Mouse (Mus musculus) testis, postnatal 10 days (tissue): Measurements from ENCODE around the gene Thbd.
A peak's percentile ranks its signal among the peaks of the same experiment; 100 is the strongest.

Experiments used
- DNase-seq: peaks from one replicate; pipeline ENCODE4 v3.0.0; 2021; ENCODE audit warnings: low spot score

Gene Thbd

DNA sequence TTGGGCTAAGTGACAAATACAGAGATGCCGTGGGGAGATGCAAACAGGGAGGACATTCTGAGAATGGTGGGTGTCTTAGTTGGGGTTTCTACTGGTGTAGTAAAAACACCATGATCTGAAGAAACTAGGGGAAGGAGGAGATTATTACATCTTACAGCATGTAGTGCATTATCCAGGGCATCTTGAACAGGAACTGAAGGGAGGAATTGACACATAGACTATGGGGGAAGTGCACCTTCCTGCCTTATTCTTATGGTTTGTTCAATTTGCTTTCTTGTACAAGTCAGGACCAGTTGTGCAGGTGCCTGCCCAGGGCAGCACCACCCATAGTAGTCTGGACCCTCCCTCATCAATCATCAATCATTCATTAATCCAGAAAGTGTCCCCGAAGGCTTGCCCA lies 21.1 kb downstream of the Thbd start:
- no peak for DNase-seq

DNA sequence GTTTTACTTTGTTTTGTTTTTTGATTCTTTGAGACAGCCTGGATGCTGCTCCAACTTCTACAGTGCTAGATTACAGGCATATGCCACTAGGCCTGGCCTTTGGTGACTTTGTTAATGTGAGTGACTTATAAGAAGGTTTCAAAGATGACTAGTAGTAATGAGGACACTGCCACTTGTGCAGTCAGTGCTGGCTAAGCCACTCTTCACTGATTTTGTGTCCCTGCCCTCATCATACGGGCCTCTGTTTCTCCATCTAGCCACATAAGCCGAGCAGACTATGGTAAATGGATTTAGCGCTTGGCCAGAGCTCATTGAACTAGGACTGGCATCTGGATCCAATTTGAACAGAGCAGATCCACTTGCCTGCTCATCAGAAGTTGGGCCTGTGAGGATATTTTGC lies 21.5 kb downstream of the Thbd start:
- DNase-seq: no peak

DNA sequence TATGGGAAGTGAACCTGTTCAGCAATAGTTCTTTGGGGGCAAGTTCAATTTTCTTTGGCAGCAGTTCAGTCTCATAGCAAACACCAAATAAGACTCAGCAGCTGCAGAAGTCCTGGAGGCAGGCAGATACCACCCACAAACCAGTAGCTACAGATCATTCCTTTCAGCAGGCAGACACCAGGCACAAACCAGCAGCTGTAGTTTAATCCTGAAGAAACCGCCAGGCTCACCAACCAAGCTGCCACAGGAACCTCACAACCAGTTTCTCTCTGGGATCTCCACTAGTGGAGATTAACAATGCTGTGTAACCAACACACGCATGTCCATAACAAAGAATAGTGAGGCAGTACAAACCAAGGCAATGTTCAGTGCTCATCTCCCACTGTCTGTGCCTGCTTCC lies 26.9 kb downstream of the Thbd start:
- no peak for DNase-seq

DNA sequence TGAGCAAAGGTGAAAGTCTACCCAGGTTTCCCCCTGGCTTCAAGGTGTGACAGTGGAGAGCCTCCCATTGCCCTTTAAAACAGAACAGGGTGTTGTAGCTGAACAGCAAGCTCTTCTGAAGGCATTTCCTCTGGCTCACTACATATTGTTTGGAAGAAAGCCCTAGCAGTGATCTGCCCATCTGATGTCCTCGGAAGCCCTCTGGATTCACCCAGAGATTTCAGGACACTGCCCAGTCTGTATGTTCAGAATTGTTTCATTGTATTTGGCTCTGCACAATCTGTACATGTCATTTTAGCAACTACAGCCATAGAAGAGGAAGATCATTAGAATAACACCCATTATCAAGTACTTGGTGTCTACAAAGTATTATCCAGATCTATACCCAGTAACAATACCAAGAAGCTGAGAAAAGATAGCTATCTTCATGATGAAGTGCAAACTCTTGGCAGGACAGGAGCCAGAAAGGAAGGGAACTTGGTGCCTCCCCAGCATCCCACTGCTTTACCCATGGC lies 28.0 kb downstream of the Thbd start:
- no peak for DNase-seq

DNA sequence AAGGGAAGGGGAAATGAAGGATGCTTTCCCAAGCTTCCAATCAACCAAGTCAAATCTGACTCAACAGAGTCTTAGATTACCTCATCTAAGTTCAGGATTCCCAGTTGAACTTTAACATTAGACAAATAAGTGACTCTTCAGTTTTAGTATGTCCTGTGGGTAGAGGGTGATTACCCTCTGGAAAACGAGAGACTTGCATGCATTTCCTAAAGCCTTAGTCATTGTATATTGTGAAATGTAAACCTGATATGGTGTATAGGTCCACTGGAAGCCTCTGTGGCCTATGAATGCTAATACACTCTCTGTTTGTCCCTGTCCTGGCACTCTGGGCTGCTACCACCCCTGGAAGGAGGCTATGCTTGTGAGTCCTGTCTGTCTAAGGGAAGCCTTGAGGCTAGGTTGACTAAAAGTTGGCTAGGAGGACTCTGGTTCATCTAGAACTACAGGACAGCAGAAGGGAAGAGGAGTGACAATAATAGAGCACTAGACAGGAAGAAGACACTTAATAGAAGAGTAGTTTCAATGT lies 29.1 kb downstream of the Thbd start:
- DNase-seq: no peak

DNA sequence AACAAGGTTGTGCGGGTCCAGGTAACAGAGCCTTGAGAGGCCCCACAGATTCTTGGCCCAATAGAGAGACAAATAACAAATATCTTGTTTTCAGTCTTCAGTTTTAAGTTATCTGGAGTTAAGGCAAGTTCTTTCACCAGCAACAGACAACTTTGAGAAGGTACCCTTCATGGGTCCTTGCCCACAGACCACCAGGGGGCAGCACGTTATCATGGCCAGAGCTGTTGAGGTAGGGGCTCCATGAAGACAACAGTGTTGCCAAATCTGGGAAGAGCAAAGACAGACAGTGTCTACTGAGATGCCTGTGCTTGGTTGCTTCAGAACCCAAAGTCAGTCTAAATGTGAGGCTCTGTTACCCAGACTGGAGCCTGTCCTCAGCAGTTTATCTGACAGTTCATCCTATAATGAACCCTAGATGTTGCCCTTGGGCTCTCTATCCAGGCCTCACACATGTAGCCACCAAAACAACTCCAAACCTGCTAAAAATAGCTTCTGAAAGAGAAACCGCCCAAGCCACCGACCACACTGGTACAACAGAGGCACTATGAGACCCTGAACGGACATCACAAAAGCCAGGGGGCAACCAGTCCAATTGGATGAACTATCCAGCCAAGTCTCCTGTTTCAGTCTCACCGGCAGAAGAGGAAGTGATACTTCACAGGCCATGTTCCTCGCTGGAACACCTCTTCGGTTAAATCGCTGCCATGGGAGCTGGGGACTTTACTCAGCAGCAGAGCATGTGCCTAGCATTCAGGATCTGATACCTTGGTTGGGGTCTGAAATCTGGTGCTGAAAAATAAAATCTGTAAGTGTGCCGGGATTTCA lies 32.5 kb downstream of the Thbd start:
- peak; percentile 66 for DNase-seq

- no peak for DNase-seq
Observed at GRCm38 (mm10) chr2:148373602-148374071, 34.4 kb downstream of the Thbd start.

GRCm38 (mm10) chr2:148371743-148372630 lies 36.0 kb downstream of the Thbd start:
- DNase-seq: no peak

- no peak for DNase-seq
Observed at GRCm38 (mm10) chr2:148365227-148365626, 42.8 kb downstream of the Thbd start.

DNA sequence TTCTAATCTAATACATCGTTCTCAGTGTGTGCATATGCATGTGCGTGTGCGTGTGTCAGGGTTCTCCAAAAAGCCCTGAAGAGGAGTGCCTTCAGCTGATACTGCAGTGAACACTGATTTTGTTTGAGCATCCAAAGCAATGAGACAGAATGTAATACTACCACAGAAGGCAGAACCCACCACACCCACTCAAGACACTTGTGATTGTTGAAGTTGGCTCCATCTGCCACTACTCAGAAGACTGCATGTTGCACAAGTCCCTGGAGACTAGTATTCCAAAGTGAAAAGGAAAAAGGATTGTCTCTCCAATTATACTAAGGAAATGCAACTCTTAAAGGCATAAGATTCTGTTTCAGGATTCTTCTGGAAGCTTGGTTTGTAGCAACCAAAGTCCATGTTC lies 43.5 kb downstream of the Thbd start:
- no peak for DNase-seq

DNA sequence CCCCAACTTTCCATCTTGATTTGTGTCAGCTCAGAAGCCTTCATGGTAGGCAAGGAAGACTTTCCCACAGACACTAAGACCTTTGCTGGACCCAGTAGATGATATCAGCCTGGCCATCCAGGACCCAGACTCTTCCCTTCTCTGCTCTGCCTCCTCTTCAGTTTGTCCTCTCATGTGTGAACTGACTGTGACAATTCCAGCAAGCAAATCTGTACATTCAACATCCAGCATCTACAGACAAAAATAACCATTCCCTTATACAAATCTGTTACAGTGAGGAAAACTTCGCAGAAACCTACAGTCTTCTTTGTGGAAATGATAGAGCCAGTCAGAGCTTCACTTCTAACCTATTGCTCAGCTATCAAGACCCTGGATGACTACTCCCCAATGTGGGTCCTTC lies 50.8 kb downstream of the Thbd start:
- no peak for DNase-seq
